In the genomic region with DNA sequence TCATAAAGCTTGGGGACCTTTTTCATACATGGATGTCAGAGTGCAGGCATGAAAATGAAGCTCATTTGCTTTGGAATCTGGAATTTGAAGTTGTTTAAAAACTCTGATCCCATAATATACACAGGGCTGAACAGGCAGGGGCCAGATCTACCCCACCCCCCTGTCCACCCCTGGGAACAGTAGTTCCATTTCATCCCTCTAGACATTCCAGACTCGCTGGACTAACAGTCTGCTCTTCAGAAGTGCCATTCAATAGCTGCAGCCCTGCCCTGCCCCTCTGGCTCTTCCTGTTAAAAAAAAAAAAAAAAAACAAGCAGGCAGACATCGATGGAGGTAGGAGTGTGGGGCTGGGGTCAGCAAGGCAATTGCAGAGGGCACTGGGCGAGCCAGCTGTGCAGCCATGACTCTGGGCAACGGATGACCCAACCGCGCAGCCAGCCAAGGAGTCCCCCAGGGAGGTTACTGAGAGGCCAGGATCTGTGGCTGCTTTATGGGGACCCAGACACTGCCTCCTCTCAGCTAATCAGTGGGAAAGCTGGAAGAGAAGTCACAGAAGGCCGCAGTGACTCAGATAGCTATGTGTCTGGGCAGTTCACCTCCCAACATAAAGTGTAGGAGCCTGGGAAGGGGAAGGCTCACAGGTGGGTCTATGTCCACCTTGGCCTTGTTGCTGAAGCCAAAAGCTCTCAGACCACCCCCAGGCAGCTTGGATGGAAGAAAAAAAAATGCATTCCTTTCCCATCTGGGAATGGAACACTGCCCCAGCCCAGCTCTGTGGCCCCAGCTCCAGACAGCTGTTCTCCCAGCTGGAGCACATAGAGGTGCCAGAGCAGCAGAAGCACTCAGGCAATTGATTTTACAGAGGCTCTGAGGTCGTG, we compare ENCODE assay signal across 10 mouse cellular contexts. TPM values are rescaled to one million over a fixed set of nuclear protein-coding genes. Genes with fewer than 3 reads are reported as not detected.
DNase-seq lines count a peak whose midpoint lies in the region; ATAC-seq and TF ChIP-seq lines count a peak whose summit lies in the region.
"Had no signal": no experiment of that assay in that cellular context is flagged by ENCODE, and none has a peak within 500 bp of the region (broad histone marks: within the 10 kb centered on the region; RNA-seq: fewer than 3 reads in every experiment).

No protein-coding gene starts in this region.

- H3K4me3 ChIP-seq in hindbrain, embryonic 10.5 days = no peak overlapping the region
- H3K4me3 ChIP-seq in hindbrain, embryonic 13.5 days = no peak overlapping the region
- H3K4me3 ChIP-seq in embryonic fibroblast, embryonic 13.5 days (ENCODE audit: insufficient read depth, low read length) = no peak overlapping the region
- no peak overlapping the region for H3K4me3 ChIP-seq in limb, embryonic 14.5 days (replicated peaks; ENCODE audit: low read length)
- no peak overlapping the region for H3K4me3 ChIP-seq in midbrain, embryonic 14.5 days (replicated peaks; ENCODE audit: low read depth, low read length)
- H3K4me3 ChIP-seq in hindbrain, embryonic 14.5 days (replicated peaks; ENCODE audit: low read length) = no peak overlapping the region

- H3K4me2 ChIP-seq in hindbrain, embryonic 13.5 days = no peak overlapping the region
- H3K4me2 ChIP-seq in limb, embryonic 14.5 days (replicated peaks; ENCODE audit: low read depth, low read length, severe bottlenecking) = no peak overlapping the region
- no peak overlapping the region for H3K4me2 ChIP-seq in midbrain, embryonic 14.5 days (ENCODE audit: low read length)
- no peak overlapping the region for H3K4me2 ChIP-seq in hindbrain, embryonic 14.5 days (replicated peaks)

- H3K27me3 ChIP-seq in hindbrain, embryonic 10.5 days (ENCODE audit: insufficient read depth, poor library complexity, severe bottlenecking) = no peaks in the 10 kb centered on the region
- H3K27me3 ChIP-seq in hindbrain, embryonic 13.5 days = no peaks in the 10 kb centered on the region; the same call in 1 of the 2 replicates
- H3K27me3 ChIP-seq in limb, embryonic 14.5 days (ENCODE audit: control insufficient read depth, insufficient read depth, low read length) = no peaks in the 10 kb centered on the region
- H3K27me3 ChIP-seq in midbrain, embryonic 14.5 days (ENCODE audit: control insufficient read depth, insufficient read depth, low read length) = no peaks in the 10 kb centered on the region
- H3K27me3 ChIP-seq in hindbrain, embryonic 14.5 days (ENCODE audit: control insufficient read depth, insufficient read depth, low read length) = no peaks in the 10 kb centered on the region

- no peaks in the 10 kb centered on the region for H3K9me3 ChIP-seq in hindbrain, embryonic 10.5 days
- no peaks in the 10 kb centered on the region for H3K9me3 ChIP-seq in hindbrain, embryonic 13.5 days
- no peaks in the 10 kb centered on the region for H3K9me3 ChIP-seq in limb, embryonic 14.5 days (ENCODE audit: control insufficient read depth, low read length)
- H3K9me3 ChIP-seq in midbrain, embryonic 14.5 days (ENCODE audit: control insufficient read depth, low read length) = no peaks in the 10 kb centered on the region
- no peaks in the 10 kb centered on the region for H3K9me3 ChIP-seq in hindbrain, embryonic 14.5 days (ENCODE audit: control insufficient read depth, low read length)

- peak; percentile 52 for DNase-seq in hindbrain, embryonic 10.5 days (ENCODE audit: low spot score)
- DNase-seq in 3134 (ENCODE audit: extremely low read depth, insufficient read length, low spot score) = peak; percentile 67
- DNase-seq in limb, embryonic 14.5 days (ENCODE audit: low spot score) = no peak
- DNase-seq in midbrain, embryonic 14.5 days = no peak
- no peak for DNase-seq in hindbrain, embryonic 14.5 days (ENCODE audit: low spot score)
- no peak for DNase-seq in left cerebral cortex, postnatal 14 days (ENCODE audit: low spot score in 2 of 2)

- H3K36me3 ChIP-seq in hindbrain, embryonic 10.5 days = no peaks in the 10 kb centered on the region
- H3K36me3 ChIP-seq in hindbrain, embryonic 13.5 days = no peaks in the 10 kb centered on the region
- no peaks in the 10 kb centered on the region for H3K36me3 ChIP-seq in limb, embryonic 14.5 days (ENCODE audit: control insufficient read depth, insufficient read depth, low read length)
- H3K36me3 ChIP-seq in midbrain, embryonic 14.5 days (ENCODE audit: control insufficient read depth, insufficient read depth, low read length) = no peaks in the 10 kb centered on the region
- no peaks in the 10 kb centered on the region for H3K36me3 ChIP-seq in hindbrain, embryonic 14.5 days (replicated peaks; ENCODE audit: control insufficient read depth, insufficient read depth)

- no peak for TF ChIP-seq CTCF in embryonic fibroblast, embryonic 13.5 days (IDR thresholded peaks at IDR 0.05; ENCODE audit: borderline replicate concordance, insufficient read depth, low read length)

- no peak for ATAC-seq in hindbrain, embryonic 13.5 days (ENCODE audit: low FRiP score)
- ATAC-seq in limb, embryonic 14.5 days (ENCODE audit: low FRiP score, low read depth) = peak; percentile 50; the same call in 1 of the 2 replicates
- no peak for ATAC-seq in midbrain, embryonic 14.5 days (ENCODE audit: low FRiP score, low TSS enrichment)
- no peak for ATAC-seq in hindbrain, embryonic 14.5 days (ENCODE audit: low FRiP score)

- H3K9ac ChIP-seq in hindbrain, embryonic 13.5 days = no peak overlapping the region
- no peak overlapping the region for H3K9ac ChIP-seq in limb, embryonic 14.5 days (ENCODE audit: low read depth, low read length, severe bottlenecking)
- no peak overlapping the region for H3K9ac ChIP-seq in midbrain, embryonic 14.5 days (replicated peaks; ENCODE audit: low read length)
- no peak overlapping the region for H3K9ac ChIP-seq in hindbrain, embryonic 14.5 days

- intact Hi-C loops in left cerebral cortex, postnatal 14 days (cut with DNase I) = no loop called here

- TF ChIP-seq POLR2A in embryonic fibroblast, embryonic 13.5 days (IDR thresholded peaks at IDR 0.05; ENCODE audit: low read depth, low read length) = no peak
- TF ChIP-seq POLR2A in limb, embryonic 14.5 days (IDR thresholded peaks at IDR 0.05; ENCODE audit: borderline replicate concordance, extremely low read depth, insufficient read depth, insufficient read length) = no peak

- WGBS in hindbrain, embryonic 10.5 days = 44% methylated on average over 8 of the region's 8 CpGs
- WGBS in hindbrain, embryonic 13.5 days = 51% methylated on average over 8 of the region's 8 CpGs
- 20% methylated on average over 8 of the region's 8 CpGs for WGBS in limb, embryonic 14.5 days
- 68% methylated on average over 8 of the region's 8 CpGs for WGBS in midbrain, embryonic 14.5 days
- 48% methylated on average over 8 of the region's 8 CpGs for WGBS in hindbrain, embryonic 14.5 days

- H3K27ac ChIP-seq in hindbrain, embryonic 10.5 days = peak overlapping the region; percentile 24; the same call in 1 of the 2 replicates
- H3K27ac ChIP-seq in hindbrain, embryonic 13.5 days = no peak overlapping the region
- peak overlapping the region; percentile 24 for H3K27ac ChIP-seq in embryonic fibroblast, embryonic 13.5 days (ENCODE audit: insufficient read depth, low read length)
- H3K27ac ChIP-seq in limb, embryonic 14.5 days (replicated peaks; ENCODE audit: low read depth, low read length) = no peak overlapping the region
- no peak overlapping the region for H3K27ac ChIP-seq in midbrain, embryonic 14.5 days (replicated peaks; ENCODE audit: low read depth, low read length)
- H3K27ac ChIP-seq in hindbrain, embryonic 14.5 days = no peak overlapping the region

- H3K4me1 ChIP-seq in hindbrain, embryonic 10.5 days (replicated peaks) = peaks cover 12% of the 10 kb centered on the region
- H3K4me1 ChIP-seq in hindbrain, embryonic 13.5 days (replicated peaks) = peaks cover 19% of the 10 kb centered on the region
- peaks cover 8% of the 10 kb centered on the region; the same call in 1 of the 2 replicates for H3K4me1 ChIP-seq in embryonic fibroblast, embryonic 13.5 days (ENCODE audit: control insufficient read depth, insufficient read depth, low read length)
- H3K4me1 ChIP-seq in limb, embryonic 14.5 days (ENCODE audit: control insufficient read depth, insufficient read depth, low read length) = peaks cover 4% of the 10 kb centered on the region; the same call in 1 of the 2 replicates
- H3K4me1 ChIP-seq in midbrain, embryonic 14.5 days (ENCODE audit: control insufficient read depth, insufficient read depth, low read length) = no peaks in the 10 kb centered on the region
- no peaks in the 10 kb centered on the region for H3K4me1 ChIP-seq in hindbrain, embryonic 14.5 days (replicated peaks; ENCODE audit: control insufficient read depth, insufficient read depth, low read length)

RNA-seq across cellular contexts. Expression of gene Loxl4, which starts 26.2 kb away (rescaled TPM):
- 0.18 and 0.37 TPM in 2 replicates for polyA plus RNA-seq in hindbrain, embryonic 10.5 days (2016; fragmentation: Nextera tagmentation; extraction: Ambion mirVana)
- polyA plus RNA-seq in hindbrain, embryonic 13.5 days (2015; fragmentation: Nextera tagmentation; extraction: Ambion mirVana) = 0.05 and 0.13 TPM in 2 replicates
- polyA plus RNA-seq in embryonic fibroblast, embryonic 13.5 days (2011; ENCODE audit: insufficient read length, low read depth, missing spikeins) = 13.3 and 33.0 TPM in 2 replicates
- polyA plus RNA-seq in limb, embryonic 14.5 days (2012; rRNA removed) = 11.9 TPM in 2 replicates
- polyA plus RNA-seq in limb, embryonic 14.5 days (2014; fragmentation: Nextera tagmentation; extraction: Ambion mirVana) = 1.3 and 2.5 TPM in 2 replicates
- 0.18 and 0.20 TPM in 2 replicates for polyA plus RNA-seq in midbrain, embryonic 14.5 days (2014; fragmentation: Nextera tagmentation; extraction: Ambion mirVana)
- 0.13 and 0.27 TPM in 2 replicates for polyA plus RNA-seq in hindbrain, embryonic 14.5 days (2014; fragmentation: Nextera tagmentation; extraction: Ambion mirVana)
- total RNA-seq in left cerebral cortex, postnatal 14 days (2021) = under 1 TPM in 1 of 2 experiments, not detected in 1; 0.30 TPM
- total RNA-seq: CH12.LX; monocyte, adult 5-6 weeks had no signal

Comparison
In these comparisons a context has a peak if more than half of its experiments do, and no peak if none do; other contexts are left out.
1. DNase-seq: peak in hindbrain, embryonic 10.5 days (single experiment) and 3134 (single experiment); none in limb, embryonic 14.5 days (single experiment), midbrain, embryonic 14.5 days (single experiment), hindbrain, embryonic 14.5 days (single experiment) and left cerebral cortex, postnatal 14 days (0 of 2).
2. H3K27ac ChIP-seq: peak in hindbrain, embryonic 10.5 days (single experiment) and embryonic fibroblast, embryonic 13.5 days (single experiment); none in hindbrain, embryonic 13.5 days (single experiment), limb, embryonic 14.5 days (single experiment), midbrain, embryonic 14.5 days (single experiment) and hindbrain, embryonic 14.5 days (single experiment).